Mouse (Mus musculus) intestine, embryonic 15.5 days (tissue): ENCODE measurements around the gene Alk. TPM values are rescaled to one million over a fixed set of nuclear protein-coding genes. Genes with fewer than 3 reads are reported as not detected.
A peak's percentile ranks its signal among the peaks of the same experiment; 100 is the strongest.

ENCODE experiments used
- ATAC-seq: fragments of 200-750 bp; cut with Nextera tagmentation; 2 replicates; pipeline ENCODE4 v1.8.0; 2017; ENCODE audit warnings: moderate TSS enrichment, moderate library complexity
- H3K27ac ChIP-seq: fragments of 300-500 bp; sonication (generic); 2 replicates; pipeline ENCODE4 v1.5.1; 2015; ENCODE audit warnings: mild to moderate bottlenecking, inconsistent platforms
- H3K27me3 ChIP-seq: fragments of 300-500 bp; sonication (generic); replicated peaks from 2 replicates; pipeline ENCODE4 v1.6.1; 2015; ENCODE audit warnings: inconsistent platforms
- H3K36me3 ChIP-seq: fragments of 300-500 bp; sonication (generic); 2 replicates; pipeline ENCODE4 v1.6.1; 2015; ENCODE audit warnings: inconsistent platforms
- H3K4me1 ChIP-seq: fragments of 300-500 bp; sonication (generic); replicated peaks from 2 replicates; pipeline ENCODE4 v1.6.1; 2015; ENCODE audit warnings: inconsistent platforms
- H3K4me2 ChIP-seq: fragments of 300-500 bp; sonication (generic); replicated peaks from 2 replicates; pipeline ENCODE4 v1.6.1; 2015; ENCODE audit warnings: mild to moderate bottlenecking, inconsistent platforms
- H3K4me3 ChIP-seq: fragments of 300-500 bp; sonication (generic); replicated peaks from 2 replicates; pipeline ENCODE4 v1.5.1; 2015; ENCODE audit warnings: inconsistent platforms
- H3K9ac ChIP-seq: fragments of 300-500 bp; sonication (generic); 2 replicates; pipeline ENCODE4 v1.6.1; 2015; ENCODE audit warnings: inconsistent platforms
- H3K9me3 ChIP-seq: fragments of 300-500 bp; sonication (generic); 2 replicates; pipeline ENCODE4 v1.6.1; 2016; ENCODE audit warnings: inconsistent platforms
- WGBS: fragments of 180-500 bp; shearing (Covaris S2); methylation state at CpG from one replicate; pipeline ENCODE4 v1.1.7; 2015; 5-methylcytosine and 5-hydroxymethylcytosine counted together
- polyA plus RNA-seq: library from polyadenylated mRNA; unstranded; fragments of >200 nt; fragmentation: Nextera tagmentation; extraction: Ambion mirVana; gene quantifications from 2 replicates; pipeline ENCODE4 v1.2.1, GENCODE M21; 2015

Gene Alk
- polyA plus RNA-seq, 1 experiment from 2014 or later = 0.78 TPM

DNA sequence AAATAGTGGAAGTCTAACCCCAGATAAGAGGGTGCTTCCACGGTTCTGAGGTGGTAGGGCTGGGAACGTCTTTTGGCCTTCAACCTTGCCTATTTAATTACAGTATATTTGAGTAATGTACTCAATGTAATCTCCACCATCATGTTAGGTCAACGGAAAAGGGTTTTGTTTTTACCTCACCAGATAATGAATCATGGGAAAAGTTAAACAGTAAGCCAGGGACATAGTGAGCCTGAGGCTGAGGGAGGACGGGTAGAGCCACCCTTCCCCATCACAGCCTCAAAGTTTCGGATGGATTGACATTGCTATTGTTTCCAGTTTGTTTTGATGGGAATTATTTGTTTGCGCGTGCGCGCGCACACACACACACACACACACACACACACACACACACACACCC is 668.6 kb downstream of the Alk start:
- peak; percentile 71; the same call in 1 of the 2 replicates for ATAC-seq
- Histone ChIP-seq H3K27me3 (no peaks in the 10 kb centered on the region), H3K9me3 (no peaks in the 10 kb centered on the region), H3K4me3 (no peak overlapping the region), H3K27ac (no peak overlapping the region), H3K36me3 (no peaks in the 10 kb centered on the region), H3K4me1 (no peaks in the 10 kb centered on the region), H3K9ac (no peak overlapping the region), H3K4me2 (no peak overlapping the region)
- WGBS = 62% methylated on average over 10 of the region's 10 CpGs

DNA sequence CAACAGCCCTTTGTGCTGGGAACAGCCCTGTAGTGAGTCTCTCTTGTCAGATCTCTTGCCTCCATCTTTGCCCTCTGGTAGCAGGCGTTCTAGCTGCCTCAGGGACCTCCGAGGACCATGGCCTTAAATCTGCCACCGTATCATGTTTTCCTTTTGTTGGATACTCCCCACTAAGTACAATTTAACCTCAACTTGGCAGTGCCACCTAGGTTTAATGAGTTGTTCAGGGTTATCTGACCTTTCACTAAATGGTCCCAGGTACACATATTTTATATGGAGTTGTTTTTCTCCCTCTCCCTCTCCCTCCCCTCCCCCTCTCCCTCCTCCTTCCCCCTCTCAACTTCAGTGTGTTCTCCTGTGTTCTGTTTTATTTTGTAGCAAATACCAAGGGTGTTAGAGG is 669.1 kb downstream of the Alk start:
- Histone ChIP-seq H3K27ac (no peak overlapping the region), H3K27me3 (no peaks in the 10 kb centered on the region), H3K36me3 (no peaks in the 10 kb centered on the region), H3K4me3 (no peak overlapping the region), H3K4me1 (no peaks in the 10 kb centered on the region), H3K9ac (no peak overlapping the region), H3K4me2 (no peak overlapping the region), H3K9me3 (no peaks in the 10 kb centered on the region)
- WGBS = 64% methylated on average over 3 of the region's 3 CpGs
- ATAC-seq = no peak

GRCm38 (mm10) chr17:71914941-71915340 is 689.5 kb downstream of the Alk start:
- Histone ChIP-seq H3K4me1 (no peaks in the 10 kb centered on the region), H3K4me2 (no peak overlapping the region), H3K36me3 (no peaks in the 10 kb centered on the region), H3K9me3 (no peaks in the 10 kb centered on the region), H3K27me3 (no peaks in the 10 kb centered on the region; the same call in 1 of the 2 replicates), H3K27ac (no peak overlapping the region), H3K4me3 (no peak overlapping the region), H3K9ac (no peak overlapping the region)
- 67% methylated on average over 5 of the region's 5 CpGs for WGBS
- ATAC-seq = no peak

DNA sequence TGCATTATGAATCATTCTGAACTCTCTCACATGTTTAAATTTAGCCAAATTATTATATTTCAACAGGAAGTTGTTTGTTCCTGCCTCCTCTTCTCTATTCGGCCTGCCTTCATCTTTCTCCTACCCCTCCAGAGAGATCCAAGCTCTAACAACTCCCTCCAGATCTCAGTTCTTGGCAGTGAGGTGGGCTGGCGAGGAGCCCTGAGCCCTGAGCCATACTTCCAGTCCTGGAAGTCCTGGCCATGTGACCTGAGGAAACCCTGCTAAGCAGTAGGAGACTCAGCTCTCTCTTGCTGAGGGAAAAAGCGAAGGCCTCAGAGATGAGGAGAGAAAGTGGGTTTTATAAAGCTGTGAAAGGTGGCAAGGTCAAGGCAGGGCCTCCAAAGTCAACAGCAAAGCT is 689.9 kb downstream of the Alk start:
- Histone ChIP-seq H3K27ac (no peak overlapping the region), H3K27me3 (no peaks in the 10 kb centered on the region; the same call in 1 of the 2 replicates), H3K36me3 (no peaks in the 10 kb centered on the region), H3K4me1 (no peaks in the 10 kb centered on the region), H3K4me2 (no peak overlapping the region), H3K9me3 (no peaks in the 10 kb centered on the region), H3K4me3 (no peak overlapping the region), H3K9ac (no peak overlapping the region)
- no peak for ATAC-seq
- 63% methylated on average over 3 of the region's 3 CpGs for WGBS

DNA sequence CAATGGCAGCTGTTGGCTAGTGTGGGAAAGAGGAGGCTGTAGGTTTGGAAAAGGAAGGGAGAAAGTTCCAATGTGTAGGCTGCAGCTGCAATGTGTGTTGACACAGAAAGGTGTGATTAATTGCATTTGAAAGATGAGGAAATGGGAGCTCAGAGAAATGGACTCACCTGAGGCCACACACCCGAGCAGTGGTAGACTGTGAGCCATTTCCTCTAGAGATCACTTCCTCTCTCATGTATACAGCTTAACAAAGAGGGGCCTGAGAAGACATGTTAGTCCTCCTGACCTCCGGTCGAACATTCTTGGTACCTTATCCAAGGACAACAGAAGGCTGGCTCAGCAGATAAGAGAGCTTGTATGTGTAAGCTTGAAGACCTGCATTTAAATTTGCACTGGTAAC is 691.2 kb downstream of the Alk start:
- Histone ChIP-seq H3K4me3 (no peak overlapping the region), H3K9me3 (no peaks in the 10 kb centered on the region), H3K4me2 (no peak overlapping the region), H3K27ac (no peak overlapping the region), H3K36me3 (no peaks in the 10 kb centered on the region), H3K9ac (no peak overlapping the region), H3K27me3 (no peaks in the 10 kb centered on the region; the same call in 1 of the 2 replicates), H3K4me1 (no peaks in the 10 kb centered on the region)
- ATAC-seq = peak; percentile 47; the same call in 1 of the 2 replicates
- 48% methylated on average over 3 of the region's 3 CpGs for WGBS

DNA sequence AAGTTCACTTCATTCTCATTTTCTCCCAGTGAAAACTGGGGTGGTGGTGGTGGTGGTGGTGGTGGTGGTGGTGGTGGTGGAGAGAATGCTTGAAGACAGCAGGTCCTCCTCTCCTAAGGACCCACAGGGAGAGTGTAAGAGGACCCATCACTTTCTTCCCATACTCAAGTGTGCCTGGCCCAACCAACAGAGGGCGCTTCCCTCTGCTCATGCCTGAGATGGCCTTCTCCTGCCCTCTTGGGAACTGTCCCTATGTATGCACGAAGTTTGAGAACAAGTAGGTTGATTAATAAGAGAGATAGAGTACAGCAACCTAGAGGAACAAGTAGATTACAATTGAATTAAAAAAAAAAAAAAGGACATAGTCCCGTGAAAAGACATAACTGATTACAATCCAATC is 695.3 kb downstream of the Alk start:
- WGBS = 38% methylated on average over 3 of the region's 3 CpGs
- H3K9ac ChIP-seq = no peak overlapping the region

DNA sequence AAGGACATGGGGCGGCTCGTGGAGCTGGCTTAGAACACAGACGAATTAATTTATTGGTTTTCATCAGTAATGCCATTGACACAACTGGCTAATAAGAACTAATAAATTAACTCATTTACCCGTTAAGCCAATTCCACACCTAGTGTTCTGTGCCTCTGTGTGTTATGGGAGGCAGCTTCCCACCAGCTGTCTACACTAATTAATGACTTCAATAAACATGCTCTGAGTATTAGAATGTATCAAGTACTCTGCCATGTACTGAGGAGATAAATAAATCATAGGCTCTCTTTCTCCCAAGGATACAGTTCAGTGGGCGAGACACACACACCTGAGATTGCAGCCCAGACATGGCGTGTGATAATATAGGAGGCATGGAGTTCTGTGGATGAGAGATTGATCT is 723.1 kb downstream of the Alk start:
- Histone ChIP-seq H3K36me3 (no peaks in the 10 kb centered on the region), H3K4me3 (no peak overlapping the region), H3K27me3 (no peaks in the 10 kb centered on the region), H3K4me1 (no peaks in the 10 kb centered on the region), H3K27ac (no peak overlapping the region), H3K9me3 (no peaks in the 10 kb centered on the region), H3K4me2 (no peak overlapping the region), H3K9ac (no peak overlapping the region)
- 70% methylated on average over 6 of the region's 6 CpGs for WGBS
- ATAC-seq = no peak

More for the DNA sequence above, 695.3 kb downstream of the Alk start:
- no peak for ATAC-seq
- Histone ChIP-seq H3K36me3 (no peaks in the 10 kb centered on the region), H3K27me3 (no peaks in the 10 kb centered on the region), H3K4me1 (no peaks in the 10 kb centered on the region), H3K4me2 (no peak overlapping the region), H3K27ac (no peak overlapping the region), H3K4me3 (no peak overlapping the region), H3K9me3 (no peaks in the 10 kb centered on the region)

- H3K36me3 ChIP-seq = no peaks in the 10 kb centered on the region
- H3K9me3 ChIP-seq = no peaks in the 10 kb centered on the region
- no peak overlapping the region for H3K4me2 ChIP-seq
- H3K9ac ChIP-seq = no peak overlapping the region
- H3K27ac ChIP-seq = no peak overlapping the region
- H3K27me3 ChIP-seq = no peaks in the 10 kb centered on the region
- H3K4me3 ChIP-seq = no peak overlapping the region
- H3K4me1 ChIP-seq = no peaks in the 10 kb centered on the region
- ATAC-seq = no peak
- WGBS = 80% methylated on average over 7 of the region's 7 CpGs
Measured at GRCm38 (mm10) chr17:71875492-71875891, 728.9 kb downstream of the Alk start.

GRCm38 (mm10) chr17:71874795-71875194 is 729.6 kb downstream of the Alk start:
- Histone ChIP-seq H3K9me3 (no peaks in the 10 kb centered on the region), H3K9ac (no peak overlapping the region), H3K4me3 (no peak overlapping the region), H3K27ac (no peak overlapping the region), H3K36me3 (no peaks in the 10 kb centered on the region), H3K4me1 (peaks cover under 1% of the 10 kb centered on the region; the same call in 1 of the 2 replicates), H3K27me3 (peaks cover under 1% of the 10 kb centered on the region; the same call in 1 of the 2 replicates), H3K4me2 (no peak overlapping the region)
- ATAC-seq = no peak
- WGBS = 63% methylated on average over 9 of the region's 9 CpGs

DNA sequence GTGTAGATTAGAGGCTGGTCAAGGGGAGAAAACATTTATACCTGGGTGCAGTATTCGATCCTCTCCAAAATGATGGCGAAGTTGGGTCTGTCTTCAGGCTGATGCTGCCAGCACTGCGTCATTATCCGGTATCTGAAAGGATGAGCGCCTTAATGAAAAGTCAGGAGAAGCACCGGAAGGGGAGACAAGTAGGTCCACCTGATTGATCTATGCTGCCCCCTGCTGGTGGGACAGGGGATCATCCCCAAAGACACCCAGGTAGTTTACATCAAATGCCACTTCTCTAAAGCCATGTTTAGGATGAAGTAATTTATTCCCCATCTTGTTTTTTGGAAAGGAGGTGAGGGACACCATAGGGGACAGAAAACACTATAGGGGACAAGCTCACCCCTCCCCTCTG is 730.4 kb downstream of the Alk start:
- H3K4me2 ChIP-seq = no peak overlapping the region
- no peak for ATAC-seq
- no peak overlapping the region for H3K4me3 ChIP-seq
- no peak overlapping the region for H3K9ac ChIP-seq
- H3K36me3 ChIP-seq = no peaks in the 10 kb centered on the region
- peaks cover 2% of the 10 kb centered on the region for H3K27me3 ChIP-seq
- 34% methylated on average over 6 of the region's 6 CpGs for WGBS
- no peaks in the 10 kb centered on the region for H3K9me3 ChIP-seq
- H3K27ac ChIP-seq = no peak overlapping the region
- peaks cover 3% of the 10 kb centered on the region; the same call in 1 of the 2 replicates for H3K4me1 ChIP-seq

- Histone ChIP-seq H3K27me3 (peaks cover 2% of the 10 kb centered on the region), H3K27ac (no peak overlapping the region), H3K4me2 (no peak overlapping the region), H3K4me1 (peaks cover 3% of the 10 kb centered on the region; the same call in 1 of the 2 replicates), H3K9ac (no peak overlapping the region), H3K9me3 (no peaks in the 10 kb centered on the region), H3K36me3 (no peaks in the 10 kb centered on the region), H3K4me3 (no peak overlapping the region)
- 68% methylated on average over 5 of the region's 5 CpGs for WGBS
- ATAC-seq = no peak
Measured at GRCm38 (mm10) chr17:71872976-71873375, 731.5 kb downstream of the Alk start.

GRCm38 (mm10) chr17:71871981-71872380 is 732.4 kb downstream of the Alk start:
- Histone ChIP-seq H3K36me3 (no peaks in the 10 kb centered on the region), H3K4me1 (peaks cover 3% of the 10 kb centered on the region; the same call in 1 of the 2 replicates), H3K27me3 (peaks cover 2% of the 10 kb centered on the region), H3K9ac (no peak overlapping the region), H3K9me3 (no peaks in the 10 kb centered on the region), H3K27ac (no peak overlapping the region), H3K4me2 (no peak overlapping the region), H3K4me3 (no peak overlapping the region)
- 83% methylated on average over 7 of the region's 7 CpGs for WGBS
- no peak for ATAC-seq

- H3K36me3 ChIP-seq = no peaks in the 10 kb centered on the region
- no peak overlapping the region for H3K4me3 ChIP-seq
- H3K27ac ChIP-seq = no peak overlapping the region
- no peak overlapping the region for H3K4me2 ChIP-seq
- H3K9ac ChIP-seq = no peak overlapping the region
- H3K9me3 ChIP-seq = no peaks in the 10 kb centered on the region
- H3K4me1 ChIP-seq = peaks cover 3% of the 10 kb centered on the region; the same call in 1 of the 2 replicates
- WGBS = 78% methylated on average over 1 of the region's 1 CpGs
- H3K27me3 ChIP-seq = peaks cover 2% of the 10 kb centered on the region
- ATAC-seq = no peak
Measured at GRCm38 (mm10) chr17:71870641-71871040, 733.8 kb downstream of the Alk start.
